Mouse (Mus musculus) forebrain, embryonic 11.5 days (tissue): ENCODE data around the gene Prkca. TPM values are rescaled to one million over a fixed set of nuclear protein-coding genes. Genes with fewer than 3 reads are reported as not detected.

Source experiments
- ATAC-seq: fragments of 200-750 bp; cut with Nextera tagmentation; replicated peaks from 2 replicates; pipeline ENCODE4 v1.8.0; 2017; ENCODE audit warnings: moderate TSS enrichment; ENCODE audit not compliant: low FRiP score
- DNase-seq: peaks from one replicate; pipeline ENCODE4 v3.0.0-alpha.2; 2017; ENCODE audit warnings: low spot score
- H3K27ac ChIP-seq: fragments of 300-500 bp; sonication (generic); 2 replicates; pipeline ENCODE4 v1.5.1; 2014; ENCODE audit warnings: low read depth, low read length
- H3K27me3 ChIP-seq: fragments of 300-500 bp; sonication (generic); 2 replicates; pipeline ENCODE4 v1.6.1; 2014; ENCODE audit warnings: mild to moderate bottlenecking, low read length, mixed read lengths; ENCODE audit not compliant: control insufficient read depth, insufficient read depth
- H3K36me3 ChIP-seq: fragments of 300-500 bp; sonication (generic); 2 replicates; pipeline ENCODE4 v1.6.1; 2014; ENCODE audit warnings: mild to moderate bottlenecking, low read length, moderate library complexity, mixed read lengths; ENCODE audit not compliant: control insufficient read depth, insufficient read depth
- H3K4me1 ChIP-seq: fragments of 300-500 bp; sonication (generic); replicated peaks from 2 replicates; pipeline ENCODE4 v1.6.1; 2014; ENCODE audit warnings: low read length, mixed read lengths; ENCODE audit not compliant: control insufficient read depth, insufficient read depth
- H3K4me2 ChIP-seq: fragments of 300-500 bp; sonication (generic); 2 replicates; pipeline ENCODE4 v1.6.1; 2014; ENCODE audit warnings: low read depth, mild to moderate bottlenecking, low read length, moderate library complexity, mixed read lengths; ENCODE audit not compliant: severe bottlenecking
- H3K4me3 ChIP-seq: fragments of 300-500 bp; sonication (generic); 2 replicates; pipeline ENCODE4 v1.5.1; 2014; ENCODE audit warnings: low read depth, low read length
- H3K9ac ChIP-seq: fragments of 300-500 bp; sonication (generic); 2 replicates; pipeline ENCODE4 v1.6.1; 2014; ENCODE audit warnings: low read length
- H3K9me3 ChIP-seq: fragments of 300-500 bp; sonication (generic); 2 replicates; pipeline ENCODE4 v1.6.1; 2016; ENCODE audit warnings: low read length, mixed read lengths; ENCODE audit not compliant: control insufficient read depth
- WGBS: fragments of 180-500 bp; shearing (Covaris S2); extraction: QIAGEN DNeasy Blood & Tissue Kit; methylation state at CpG from one replicate; pipeline ENCODE4 v1.1.7; 2014; 5-methylcytosine and 5-hydroxymethylcytosine counted together
- polyA plus RNA-seq: library from polyadenylated mRNA; unstranded; fragments of >200 nt; fragmentation: Nextera tagmentation; extraction: Ambion mirVana; gene quantifications from 2 replicates; pipeline ENCODE4 v1.2.1, GENCODE M21; 2014

The Prkca gene
- polyA plus RNA-seq, 1 experiment from 2014 or later, result 5.2 TPM

DNA sequence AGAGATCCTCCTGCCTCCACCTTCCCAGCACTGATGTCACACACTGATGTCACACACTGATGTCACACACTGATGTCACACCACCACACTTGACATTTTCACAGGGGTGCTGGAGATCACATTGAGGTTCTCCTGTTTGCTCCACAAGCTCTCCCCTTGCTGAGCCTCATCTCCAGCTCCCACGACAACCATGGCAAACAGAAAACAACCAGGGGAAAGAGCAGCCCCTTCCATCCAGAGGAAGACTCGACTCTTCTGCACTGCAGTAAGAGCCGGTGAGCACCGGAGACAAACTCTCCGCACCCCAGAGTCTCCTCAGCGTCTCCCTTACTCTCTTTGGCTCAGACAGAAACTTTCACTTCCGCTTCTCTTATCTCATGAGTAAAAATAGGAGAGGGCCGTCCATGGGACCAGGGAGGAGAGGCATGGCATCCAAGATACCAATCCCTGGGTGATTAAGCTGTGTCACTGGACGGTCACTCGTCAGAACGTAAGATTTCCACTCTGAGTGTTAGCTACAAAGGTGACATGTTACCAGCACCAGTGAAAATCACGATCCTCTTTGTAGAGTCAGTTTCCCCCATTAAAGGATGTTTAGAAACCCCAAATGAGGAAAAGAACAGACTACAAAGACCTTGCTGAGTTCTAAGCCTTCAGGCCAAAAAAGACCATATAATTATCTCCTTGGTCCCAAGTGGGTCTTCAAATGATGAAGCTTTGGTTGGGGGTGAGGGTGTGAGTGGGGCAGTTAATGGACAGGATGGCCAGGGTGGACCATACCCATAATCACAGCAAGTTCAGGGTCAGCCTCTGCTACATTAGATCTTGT is 95.3 kb downstream of the Prkca start:
- Histone ChIP-seq H3K4me3 (no peak overlapping the region), H3K9me3 (no peaks in the 10 kb centered on the region), H3K27me3 (no peaks in the 10 kb centered on the region), H3K27ac (no peak overlapping the region), H3K9ac (no peak overlapping the region), H3K36me3 (no peaks in the 10 kb centered on the region), H3K4me1 (no peaks in the 10 kb centered on the region), H3K4me2 (no peak overlapping the region)
- DNase-seq (no peak), ATAC-seq (no peak)
- WGBS, result 84% methylated on average over 12 of the region's 12 CpGs

- H3K9me3 ChIP-seq, result no peaks in the 10 kb centered on the region
- H3K27me3 ChIP-seq, result no peaks in the 10 kb centered on the region
- no peak overlapping the region for H3K4me3 ChIP-seq
- WGBS, result 88% methylated on average over 10 of the region's 10 CpGs
- no peak for ATAC-seq
- H3K27ac ChIP-seq, result no peak overlapping the region
- no peak overlapping the region for H3K4me2 ChIP-seq
- H3K9ac ChIP-seq, result no peak overlapping the region
- no peaks in the 10 kb centered on the region for H3K36me3 ChIP-seq
- no peak for DNase-seq
- no peaks in the 10 kb centered on the region for H3K4me1 ChIP-seq
Observed at GRCm38 (mm10) chr11:108247121-108247863, 96.4 kb downstream of the Prkca start.

DNA sequence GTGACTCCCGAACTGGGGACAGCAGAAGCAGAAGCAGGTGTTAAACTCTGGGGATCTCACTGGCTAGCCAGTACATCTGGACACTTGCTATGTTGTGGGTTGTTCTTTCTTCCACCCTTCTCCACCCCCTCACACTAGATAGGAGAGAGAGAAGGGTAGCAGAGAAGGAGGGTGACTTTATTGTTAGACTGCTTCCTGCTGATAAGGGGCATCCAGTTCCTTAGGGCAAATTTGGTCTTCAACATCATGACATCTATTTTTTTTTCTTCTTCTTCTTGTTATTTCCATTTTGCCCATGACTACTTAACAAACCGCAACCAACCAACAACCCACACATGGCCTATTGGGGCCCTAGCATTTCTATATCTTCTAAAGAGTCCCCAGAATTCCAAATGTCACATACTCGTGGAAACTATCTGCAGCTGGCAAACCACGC is 97.4 kb downstream of the Prkca start:
- Histone ChIP-seq H3K9ac (no peak overlapping the region), H3K9me3 (no peaks in the 10 kb centered on the region), H3K27ac (no peak overlapping the region), H3K4me1 (no peaks in the 10 kb centered on the region), H3K27me3 (no peaks in the 10 kb centered on the region), H3K36me3 (no peaks in the 10 kb centered on the region), H3K4me2 (no peak overlapping the region), H3K4me3 (no peak overlapping the region)
- 81% methylated on average over 4 of the region's 4 CpGs for whole genome bisulfite sequencing
- no peak for ATAC-seq
- no peak for DNase-seq

GRCm38 (mm10) chr11:108244241-108244640 is 99.5 kb downstream of the Prkca start:
- H3K36me3 ChIP-seq, result no peaks in the 10 kb centered on the region
- no peaks in the 10 kb centered on the region for H3K4me1 ChIP-seq
- H3K4me3 ChIP-seq, result no peak overlapping the region
- no peak overlapping the region for H3K9ac ChIP-seq
- no peak for ATAC-seq
- DNase-seq, result no peak
- H3K9me3 ChIP-seq, result no peaks in the 10 kb centered on the region
- no peaks in the 10 kb centered on the region for H3K27me3 ChIP-seq
- no peak overlapping the region for H3K4me2 ChIP-seq
- 82% methylated on average over 2 of the region's 2 CpGs for WGBS
- no peak overlapping the region for H3K27ac ChIP-seq

- Histone ChIP-seq H3K4me3 (no peak overlapping the region), H3K9me3 (no peaks in the 10 kb centered on the region), H3K4me2 (no peak overlapping the region), H3K4me1 (no peaks in the 10 kb centered on the region), H3K27ac (no peak overlapping the region), H3K9ac (no peak overlapping the region), H3K27me3 (no peaks in the 10 kb centered on the region), H3K36me3 (no peaks in the 10 kb centered on the region)
- 64% methylated on average over 2 of the region's 2 CpGs for WGBS
- ATAC-seq (no peak), DNase-seq (no peak)
Observed at GRCm38 (mm10) chr11:108243633-108244032, 100.1 kb downstream of the Prkca start.

- Histone ChIP-seq H3K36me3 (no peaks in the 10 kb centered on the region), H3K4me2 (no peak overlapping the region), H3K27ac (no peak overlapping the region), H3K9me3 (no peaks in the 10 kb centered on the region), H3K4me3 (no peak overlapping the region), H3K4me1 (no peaks in the 10 kb centered on the region; the same call in 1 of the 2 replicates), H3K27me3 (no peaks in the 10 kb centered on the region), H3K9ac (no peak overlapping the region)
- DNase-seq (no peak), ATAC-seq (no peak)
- 81% methylated on average over 11 of the region's 11 CpGs for WGBS
Observed at GRCm38 (mm10) chr11:108240924-108241498, 102.7 kb downstream of the Prkca start.

- whole genome bisulfite sequencing, result 92% methylated on average over 4 of the region's 4 CpGs
- Histone ChIP-seq H3K4me2 (no peak overlapping the region), H3K27ac (no peak overlapping the region), H3K4me1 (no peaks in the 10 kb centered on the region; the same call in 1 of the 2 replicates), H3K36me3 (no peaks in the 10 kb centered on the region), H3K9me3 (no peaks in the 10 kb centered on the region), H3K9ac (no peak overlapping the region), H3K27me3 (no peaks in the 10 kb centered on the region), H3K4me3 (no peak overlapping the region)
- DNase-seq (no peak), ATAC-seq (no peak)
Observed at GRCm38 (mm10) chr11:108239173-108239572, 104.6 kb downstream of the Prkca start.

- Histone ChIP-seq H3K9me3 (no peaks in the 10 kb centered on the region), H3K4me3 (no peak overlapping the region), H3K4me1 (no peaks in the 10 kb centered on the region; the same call in 1 of the 2 replicates), H3K27me3 (no peaks in the 10 kb centered on the region), H3K27ac (no peak overlapping the region), H3K36me3 (no peaks in the 10 kb centered on the region), H3K4me2 (no peak overlapping the region), H3K9ac (no peak overlapping the region)
- ATAC-seq, result no peak
- no peak for DNase-seq
- WGBS, result 73% methylated on average over 10 of the region's 10 CpGs
Observed at GRCm38 (mm10) chr11:108236754-108237428, 106.8 kb downstream of the Prkca start.
